Mouse (Mus musculus): ENCODE data around the gene Olfr713. TPM values are rescaled to one million over a fixed set of nuclear protein-coding genes. Genes with fewer than 3 reads are reported as not detected.

The Olfr713 gene
- total RNA-seq (2021): not detected
- long read RNA-seq, experiment 1: 0 reads
- long read RNA-seq, experiment 2: 0 reads

DNA sequence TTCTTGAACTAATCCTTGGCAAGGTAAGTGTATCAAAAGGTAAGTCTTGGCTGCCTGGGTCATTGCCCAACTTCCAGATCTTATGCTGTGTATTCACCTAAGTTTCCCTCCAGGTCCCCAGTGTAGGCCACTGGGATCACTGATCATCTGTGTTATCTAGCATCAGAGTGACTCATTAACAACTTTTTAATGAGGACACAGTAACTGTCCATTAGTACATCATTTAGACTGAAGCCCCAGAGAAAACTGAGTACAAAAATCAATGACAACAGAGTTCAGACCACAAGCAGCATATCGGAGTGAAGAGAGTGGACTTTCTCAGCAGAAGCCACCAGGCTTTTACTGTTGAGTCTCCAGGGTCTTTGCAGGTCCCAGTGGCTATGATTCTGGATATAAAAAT, at the start of gene Olfr713:
Gene Olfr713, plus strand, starts transcription at position 301 of the 400 bp plus-strand sequence.
- intact Hi-C loops (cut with DNase I; ENCODE audit: low total_unique reads): no loop called here
- no peak for DNase-seq

DNA sequence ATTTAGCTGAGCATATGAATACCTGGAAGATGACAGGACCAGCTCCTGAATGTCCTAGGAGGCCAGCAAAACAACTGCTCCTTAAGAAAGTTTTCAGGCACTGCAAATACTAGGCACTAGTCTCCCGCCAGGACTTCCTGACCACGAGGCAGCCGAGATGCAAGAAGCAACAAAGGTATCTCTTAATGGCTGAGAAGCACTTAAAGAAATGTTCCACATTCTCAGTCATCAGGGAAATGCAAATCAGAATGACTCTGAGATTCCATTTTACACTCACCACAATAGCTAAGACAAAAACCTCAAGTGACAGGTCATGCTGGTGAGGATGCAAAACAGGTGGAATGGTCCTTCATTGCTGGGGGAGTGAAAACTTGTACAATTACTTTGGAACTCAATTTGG, 45.7 kb upstream of the Olfr713 start:
- DNase-seq: no peak
- intact Hi-C loops (cut with DNase I; ENCODE audit: low total_unique reads): no loop called here

DNA sequence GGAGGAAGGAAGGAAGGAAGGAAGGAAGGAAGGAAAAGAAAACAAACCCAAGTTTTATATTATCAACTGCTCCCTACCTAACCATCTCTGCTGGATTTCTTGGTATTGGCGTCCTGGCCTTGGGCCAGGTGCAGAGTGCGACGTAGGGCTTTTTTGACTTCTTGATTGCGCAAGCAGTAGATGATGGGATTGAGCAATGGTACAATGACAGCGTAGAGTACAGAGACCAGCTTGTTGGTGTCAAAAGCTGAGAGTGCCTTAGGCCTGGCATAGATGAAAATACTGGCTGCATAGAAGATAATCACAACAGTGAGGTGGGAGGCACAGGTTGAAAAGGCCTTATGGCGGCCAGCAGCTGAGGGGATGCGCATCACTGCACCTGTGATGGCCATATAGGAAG, 30.2 kb upstream of the Olfr713 start:
- intact Hi-C loops (cut with DNase I; ENCODE audit: low total_unique reads): no loop called here

DNA sequence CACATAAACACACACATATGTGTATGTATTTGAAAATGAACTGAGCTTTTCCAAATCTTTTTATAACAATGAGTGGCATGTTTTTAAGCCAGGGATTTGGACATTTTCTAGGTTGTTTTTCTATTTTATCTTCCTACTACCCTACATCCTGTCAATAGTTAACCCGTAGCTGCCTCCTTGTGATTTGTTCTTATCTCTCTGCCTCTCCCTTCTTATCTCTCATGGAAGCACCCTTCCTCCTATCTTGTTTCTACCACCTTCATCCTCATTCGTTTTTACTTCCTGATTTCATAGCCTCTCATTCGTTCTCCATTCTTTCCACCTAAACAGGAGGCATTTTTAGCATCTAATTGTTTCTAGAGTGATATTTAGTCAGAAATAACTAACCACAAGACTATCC, 26.8 kb upstream of the Olfr713 start:
- intact Hi-C loops (cut with DNase I; ENCODE audit: low total_unique reads): no loop called here
- no peak for DNase-seq

More for the DNA sequence above, 30.2 kb upstream of the Olfr713 start:
- DNase-seq: no peak

DNA sequence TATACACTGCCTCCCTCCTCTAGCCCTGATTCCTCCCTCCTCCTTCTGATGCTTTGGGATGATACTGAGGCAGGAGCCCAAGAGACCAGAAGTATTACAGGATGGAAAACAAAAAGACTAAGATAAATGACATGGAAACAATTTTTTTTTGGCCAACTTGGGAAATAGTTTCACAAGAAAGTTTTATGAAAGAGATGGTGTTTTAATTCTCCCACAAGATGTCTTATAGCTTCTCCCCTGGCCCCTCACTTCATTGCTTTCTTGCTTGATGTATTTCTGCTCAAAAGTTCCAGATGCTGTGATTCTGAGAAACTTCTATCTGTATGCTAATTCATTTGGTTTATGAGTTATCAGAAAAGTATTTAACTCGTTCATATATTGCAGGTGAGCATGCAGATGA, 25.0 kb upstream of the Olfr713 start, which contains the start of gene Olfr2:
Gene Olfr2, minus strand, starts transcription at position 101 of the 400 bp plus-strand sequence.
- DNase-seq: no peak

DNA sequence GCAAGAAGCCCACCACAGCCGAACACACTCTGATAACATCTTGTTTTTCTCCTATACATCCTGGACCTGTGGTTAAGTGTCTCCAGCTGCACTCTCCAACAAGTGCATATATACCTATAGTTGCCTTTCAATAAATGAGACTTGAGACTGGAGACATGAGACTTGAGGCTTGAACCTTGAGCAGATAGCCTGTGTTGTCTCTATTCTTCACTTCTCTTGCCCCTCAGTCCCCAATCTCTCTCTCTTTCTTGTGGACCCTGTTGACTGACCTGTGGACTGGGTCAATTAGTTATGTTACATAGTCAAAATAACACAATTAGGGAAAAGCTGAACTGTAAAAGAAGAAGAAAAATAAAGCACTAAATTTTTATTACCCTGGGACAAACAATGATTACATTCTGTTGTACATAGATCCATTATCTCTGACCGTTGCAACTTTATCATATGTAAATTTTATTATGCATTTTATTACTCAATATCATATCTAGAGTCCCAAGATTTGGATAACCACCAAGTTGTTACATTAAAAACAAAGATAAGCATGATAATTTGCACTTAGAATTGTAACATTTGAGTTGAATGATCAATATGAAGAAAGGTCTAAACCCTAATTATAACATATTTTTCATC, 9.1 kb downstream of the Olfr713 start:
- intact Hi-C loops (cut with DNase I; ENCODE audit: low total_unique reads): no loop called here
- DNase-seq: no peak

More for the DNA sequence above, 25.0 kb upstream of the Olfr713 start, which contains the start of gene Olfr2:
- intact Hi-C loops (cut with DNase I; ENCODE audit: low total_unique reads): no loop called here

DNA sequence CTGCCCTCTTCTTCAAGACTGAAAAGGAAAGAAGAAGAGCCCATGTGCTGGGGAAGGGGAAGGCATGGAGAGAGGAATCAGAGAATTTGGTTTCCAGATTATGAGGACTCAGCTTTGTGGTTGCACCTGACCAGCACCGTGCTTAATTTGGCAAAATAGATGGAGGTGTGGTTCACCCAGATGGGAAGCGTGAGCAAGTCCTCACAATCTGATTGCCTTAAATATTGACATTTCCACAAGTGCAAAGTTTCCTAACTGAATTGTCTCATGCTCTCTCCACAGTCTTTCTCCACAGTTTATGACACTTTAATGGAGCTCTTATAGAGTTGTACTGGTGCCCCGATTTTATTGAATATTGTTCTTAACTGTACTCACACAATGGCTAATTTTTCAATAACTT, 12.2 kb downstream of the Olfr713 start:
- intact Hi-C loops (cut with DNase I; ENCODE audit: low total_unique reads): no loop called here

DNA sequence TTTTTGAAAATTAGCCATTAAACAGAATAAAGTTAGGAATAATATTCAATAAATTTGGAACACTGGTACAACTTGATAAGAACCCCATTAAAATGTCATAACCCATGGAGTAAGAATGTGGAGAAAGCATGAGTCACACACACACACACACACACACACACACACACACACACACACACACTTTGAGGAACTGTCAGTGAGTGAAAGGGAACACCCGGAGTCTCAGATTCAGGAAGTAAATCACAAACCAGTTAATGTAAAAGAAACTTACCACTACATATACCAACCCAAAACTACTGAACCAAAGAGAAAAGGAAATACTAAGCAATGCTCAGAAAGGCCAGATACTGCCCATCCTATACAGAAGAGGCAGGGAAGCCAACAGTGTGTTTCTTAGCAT, 13.4 kb downstream of the Olfr713 start:
- intact Hi-C loops (cut with DNase I; ENCODE audit: low total_unique reads): no loop called here
- no peak for DNase-seq

More for the DNA sequence above, 12.2 kb downstream of the Olfr713 start:
- DNase-seq: no peak

DNA sequence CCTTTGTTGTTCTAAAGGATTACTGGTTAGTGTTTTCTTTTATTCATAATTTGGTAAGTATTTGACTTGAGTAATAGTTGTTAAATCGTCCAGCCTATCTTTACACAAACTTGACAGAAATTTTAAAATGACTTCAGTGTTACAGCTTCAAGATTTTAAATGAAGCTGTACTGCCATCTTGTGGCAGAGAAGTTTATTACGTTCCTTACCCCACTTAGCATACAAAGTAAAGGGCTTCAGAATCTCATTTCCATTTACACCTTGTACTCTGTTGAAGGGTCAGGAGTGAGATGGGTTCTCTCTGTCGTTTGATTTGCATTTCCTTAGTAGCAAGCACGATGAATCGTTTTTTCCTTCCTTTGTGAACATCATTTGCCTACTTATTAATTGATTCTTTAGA, 14.9 kb downstream of the Olfr713 start:
- DNase-seq: no peak
- intact Hi-C loops (cut with DNase I; ENCODE audit: low total_unique reads): no loop called here

DNA sequence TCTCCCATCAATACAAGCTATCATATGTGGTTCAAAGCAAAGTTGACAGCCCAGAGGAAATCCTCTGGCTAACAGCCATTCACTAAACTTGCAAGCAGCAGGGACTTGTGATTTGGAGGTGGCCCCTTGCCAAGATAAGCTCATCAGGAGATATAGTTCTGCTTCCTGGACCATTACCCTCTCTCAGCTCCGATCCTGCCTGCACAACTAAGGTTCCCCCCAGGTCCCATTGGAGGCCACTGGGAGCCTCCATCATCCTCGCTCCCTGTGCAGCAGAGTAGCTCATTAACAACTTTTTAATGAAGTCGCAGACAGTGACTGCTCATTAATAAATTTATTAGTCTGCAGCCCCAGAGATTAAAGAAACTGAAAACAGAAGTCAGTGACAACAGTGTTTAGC, 16.6 kb downstream of the Olfr713 start:
- intact Hi-C loops (cut with DNase I; ENCODE audit: low total_unique reads): no loop called here
- DNase-seq: no peak

DNA sequence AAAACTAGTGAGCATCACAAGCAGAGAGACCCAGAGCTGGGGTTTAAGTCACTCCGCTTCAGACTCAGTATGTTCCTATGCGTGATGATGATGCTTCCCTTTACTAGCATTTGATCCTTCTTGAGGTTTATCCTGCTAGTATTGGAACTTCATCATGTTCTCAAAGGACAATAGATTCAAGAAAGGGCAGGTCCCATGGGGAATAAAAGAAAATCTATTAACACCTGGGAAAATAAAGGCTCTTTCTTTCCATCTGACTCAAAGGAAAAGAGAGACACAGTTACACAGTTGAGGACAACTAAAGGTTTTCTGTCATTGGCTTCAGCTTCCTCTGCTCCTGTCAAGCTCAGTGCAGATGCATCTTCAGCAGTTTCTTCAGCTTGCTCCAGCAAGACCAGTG, 39.7 kb downstream of the Olfr713 start, which contains the start of gene Olfr714:
Gene Olfr714, plus strand, starts transcription at position 301 of the 400 bp plus-strand sequence.
- intact Hi-C loops (cut with DNase I; ENCODE audit: low total_unique reads): no loop called here
- no peak for DNase-seq

Other genes starting within 250 kb of the Olfr713 start
- not detected for gene Olfr699, start 238.0 kb upstream of the Olfr713 start, total RNA-seq (2021)
- gene Olfr700, start 222.3 kb upstream of the Olfr713 start, total RNA-seq (2021): not detected
- not detected for gene Olfr701, start 217.0 kb upstream of the Olfr713 start, total RNA-seq (2021)
- not detected for gene Olfr702, start 197.3 kb upstream of the Olfr713 start, total RNA-seq (2021)
- gene Olfr703, start 187.8 kb upstream of the Olfr713 start, total RNA-seq (2021): not detected
- gene Olfr704, start 168.0 kb upstream of the Olfr713 start, total RNA-seq (2021): not detected
- not detected for gene Olfr705, start 154.3 kb upstream of the Olfr713 start, total RNA-seq (2021)
- not detected for gene Olfr706, start 143.0 kb upstream of the Olfr713 start, total RNA-seq (2021)
- not detected for gene Olfr707, start 129.9 kb upstream of the Olfr713 start, total RNA-seq (2021)
- gene Olfr1532-ps1, start 123.2 kb upstream of the Olfr713 start, total RNA-seq (2021): not detected
- gene Olfr709-ps1, start 99.0 kb upstream of the Olfr713 start, total RNA-seq (2021): under 1 TPM in 1 of 2 experiments, not detected in 1; 0.04 TPM
- gene Olfr710, start 82.9 kb upstream of the Olfr713 start, total RNA-seq (2021): not detected
- gene Olfr6, start 67.2 kb upstream of the Olfr713 start, total RNA-seq (2021): not detected
- not detected for gene Olfr711, start 55.7 kb upstream of the Olfr713 start, total RNA-seq (2021)
- gene Olfr2, start 25.1 kb upstream of the Olfr713 start, total RNA-seq (2021): not detected
- gene Olfr714, start 39.8 kb downstream of the Olfr713 start, total RNA-seq (2021): not detected
- not detected for gene Olfr17, start 62.0 kb downstream of the Olfr713 start, total RNA-seq (2021)
- gene Olfr715b, start 79.2 kb downstream of the Olfr713 start, total RNA-seq (2021): not detected
- gene Olfr715, start 99.9 kb downstream of the Olfr713 start, total RNA-seq (2021): not detected
- not detected for gene Olfr716, start 107.2 kb downstream of the Olfr713 start, total RNA-seq (2021)
- not detected for gene Nlrp14, start 135.8 kb downstream of the Olfr713 start, total RNA-seq (2021)
- not detected for gene Rbmxl2, start 178.3 kb downstream of the Olfr713 start, total RNA-seq (2021)

All from gastrocnemius, postnatal 14 days (tissue).